Mouse (Mus musculus): ENCODE results near the gene Pigc.

Pigc gene

GRCm38 (mm10) chr1:161968589-161969407 is at the start of gene Pigc:
Gene Pigc, plus strand, starts transcription at chr1:161969186.
- DNase-seq = peak; percentile 98

- DNase-seq = no peak
Measured at GRCm38 (mm10) chr1:161919594-161919993, 49.4 kb upstream of the Pigc start.

- no peak for DNase-seq
Measured at GRCm38 (mm10) chr1:161920475-161921454, 48.2 kb upstream of the Pigc start.

- DNase-seq = no peak
Measured at GRCm38 (mm10) chr1:161921928-161922327, 47.1 kb upstream of the Pigc start.

- DNase-seq = no peak
Measured at GRCm38 (mm10) chr1:161924321-161924720, 44.7 kb upstream of the Pigc start.

GRCm38 (mm10) chr1:161925281-161925805 is 43.6 kb upstream of the Pigc start:
- no peak for DNase-seq

GRCm38 (mm10) chr1:161927976-161928375 is 41.0 kb upstream of the Pigc start:
- no peak for DNase-seq

- DNase-seq = no peak
Measured at GRCm38 (mm10) chr1:161931313-161931712, 37.7 kb upstream of the Pigc start.

GRCm38 (mm10) chr1:161931817-161932216 is 37.2 kb upstream of the Pigc start:
- no peak for DNase-seq

- no peak for DNase-seq
Measured at GRCm38 (mm10) chr1:161932286-161932685, 36.7 kb upstream of the Pigc start.

- no peak for DNase-seq
Measured at GRCm38 (mm10) chr1:161942082-161942481, 26.9 kb upstream of the Pigc start.

- DNase-seq = no peak
Measured at GRCm38 (mm10) chr1:161951009-161951779, 17.8 kb upstream of the Pigc start.

GRCm38 (mm10) chr1:161952599-161952998 is 16.4 kb upstream of the Pigc start:
- no peak for DNase-seq

GRCm38 (mm10) chr1:161955846-161956245 is 13.1 kb upstream of the Pigc start:
- no peak for DNase-seq

- DNase-seq = no peak
Measured at GRCm38 (mm10) chr1:161957964-161958950, 10.7 kb upstream of the Pigc start.

- DNase-seq = peak; percentile 62
Measured at GRCm38 (mm10) chr1:161962465-161963377, 6.3 kb upstream of the Pigc start.

- DNase-seq = no peak
Measured at GRCm38 (mm10) chr1:161967936-161968335, 1.1 kb upstream of the Pigc start.

GRCm38 (mm10) chr1:161970874-161971273 is 1.9 kb downstream of the Pigc start:
- no peak for DNase-seq

- DNase-seq = no peak
Measured at GRCm38 (mm10) chr1:161972233-161972632, 3.2 kb downstream of the Pigc start.

Data from retina, postnatal 1 day (tissue).